Mouse (Mus musculus) liver, adult (tissue): ENCODE measurements around the gene Gmfb.

ENCODE experiments used
- GATA4 ChIP-seq: IDR thresholded peaks from 2 replicates; pipeline ENCODE4 v1.6.1; 2014; ENCODE audit warnings: mild to moderate bottlenecking, low read length; ENCODE audit not compliant: insufficient replicate concordance

Gmfb gene

GRCm38 (mm10) chr14:46816916-46817622, 5.0 kb downstream of the Gmfb start:
- no peak for TF ChIP-seq GATA4

GRCm38 (mm10) chr14:46815640-46816039, 6.4 kb downstream of the Gmfb start:
- no peak for TF ChIP-seq GATA4

GRCm38 (mm10) chr14:46807927-46808326, 14.1 kb downstream of the Gmfb start:
- no peak for TF ChIP-seq GATA4

GRCm38 (mm10) chr14:46806186-46806585, 15.9 kb downstream of the Gmfb start:
- TF ChIP-seq GATA4 = no peak

GRCm38 (mm10) chr14:46803791-46804190, 18.3 kb downstream of the Gmfb start:
- TF ChIP-seq GATA4 = no peak

- no peak for TF ChIP-seq GATA4
These were observed 18.8 kb downstream of the Gmfb start for GRCm38 (mm10) chr14:46803259-46803658.

GRCm38 (mm10) chr14:46800684-46801345, 21.2 kb downstream of the Gmfb start:
- no peak for TF ChIP-seq GATA4

GRCm38 (mm10) chr14:46794157-46794556, 27.9 kb downstream of the Gmfb start:
- no peak for TF ChIP-seq GATA4

- no peak for TF ChIP-seq GATA4
These were observed 31.3 kb downstream of the Gmfb start for GRCm38 (mm10) chr14:46790723-46791122.

- no peak for TF ChIP-seq GATA4
These were observed 31.7 kb downstream of the Gmfb start for GRCm38 (mm10) chr14:46790303-46790702.

GRCm38 (mm10) chr14:46788505-46788901, 33.5 kb downstream of the Gmfb start:
- peak; percentile 11; the same call in 1 of the 2 replicates for TF ChIP-seq GATA4

- no peak for TF ChIP-seq GATA4
These were observed 34.1 kb downstream of the Gmfb start, which contains the start of gene Cnih1 for GRCm38 (mm10) chr14:46787787-46788504. TSS of gene Cnih1 (minus strand) at chr14:46788411.

- no peak for TF ChIP-seq GATA4
These were observed 34.6 kb downstream of the Gmfb start for GRCm38 (mm10) chr14:46787454-46787786.

GRCm38 (mm10) chr14:46785247-46785646, 36.8 kb downstream of the Gmfb start:
- no peak for TF ChIP-seq GATA4

GRCm38 (mm10) chr14:46783327-46783926, 38.6 kb downstream of the Gmfb start:
- TF ChIP-seq GATA4 = no peak
